Mouse (Mus musculus): ENCODE results near the gene Spaca9. TPM values are rescaled to one million over a fixed set of nuclear protein-coding genes. Genes with fewer than 3 reads are reported as not detected.

Gene Spaca9
- total RNA-seq, 2 experiments from 2014 or later, result not detected

- Histone ChIP-seq H3K4me3 (no peak overlapping the region), H3K27ac (no peak overlapping the region)
- TF ChIP-seq CTCF (conservative IDR thresholded peaks at IDR 0.05), result no peak
- peak in 1 of 2 experiments; percentile 8 for DNase-seq (ENCODE audit: low spot score in 2 of 2)
Measured at GRCm38 (mm10) chr2:28653351-28653750, 46.2 kb downstream of the Spaca9 start.

GRCm38 (mm10) chr2:28650526-28650925 is 49.0 kb downstream of the Spaca9 start:
- no peak overlapping the region for H3K27ac ChIP-seq
- H3K4me3 ChIP-seq, result no peak overlapping the region
- no peak for DNase-seq (ENCODE audit: low spot score in 2 of 2)
- TF ChIP-seq CTCF (conservative IDR thresholded peaks at IDR 0.05), result no peak

DNA sequence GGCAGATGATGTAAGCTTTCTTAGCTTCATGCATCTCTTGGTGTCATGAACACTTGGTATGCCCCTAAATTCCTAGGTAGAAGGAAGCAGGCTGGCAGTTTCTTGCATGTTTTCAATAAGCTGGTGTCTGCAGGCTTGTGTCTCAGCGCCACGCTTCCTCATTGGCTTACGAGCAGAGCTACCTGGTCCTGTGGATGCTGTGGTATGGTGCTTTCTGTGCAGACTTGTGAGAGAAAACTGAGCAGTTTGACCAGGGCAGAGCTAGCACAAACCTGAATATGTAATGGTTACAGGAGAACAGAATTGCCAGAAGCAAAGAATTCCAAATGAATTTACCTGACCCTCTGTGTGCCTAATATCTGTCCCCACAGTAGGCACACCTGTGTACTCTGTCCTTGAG is 56.4 kb downstream of the Spaca9 start:
- DNase-seq (ENCODE audit: low spot score in 2 of 2), result no peak
- Histone ChIP-seq H3K27ac (no peak overlapping the region), H3K4me3 (no peak overlapping the region)
- TF ChIP-seq CTCF (conservative IDR thresholded peaks at IDR 0.05), result no peak

Small RNA genes within 50 kb of the gene (microRNA-seq; reads per million reads assigned to microRNA genes)
- gene Mir3088, result 2.2 to 3.1 reads per million in 2 experiments

Other genes starting within 250 kb of the Spaca9 start
- gene 1700007K13Rik, start 233.4 kb downstream of the Spaca9 start, total RNA-seq (2021), result 1 to 10 TPM; 1.9 to 2.4 TPM
- 10 to 100 TPM; 35.8 to 39.4 TPM for gene Mrps2, start 231.7 kb downstream of the Spaca9 start, total RNA-seq (2021)
- 1 to 10 TPM; 1.8 to 2.2 TPM for gene Gbgt1, start 202.8 kb downstream of the Spaca9 start, total RNA-seq (2021)
- gene Gm10134, start 193.6 kb downstream of the Spaca9 start, total RNA-seq (2021), result 1 to 10 TPM in 1 of 2 experiments, not detected in 1; 1.2 TPM
- gene Ralgds, start 186.6 kb downstream of the Spaca9 start, total RNA-seq (2021), result 100 to 1,000 TPM; 115 to 139 TPM
- gene Cel, start 136.3 kb downstream of the Spaca9 start, total RNA-seq (2021), result not detected
- 10 to 100 TPM; 18.2 to 20.7 TPM for gene Gtf3c5, start 116.0 kb downstream of the Spaca9 start, total RNA-seq (2021)
- gene Gfi1b, start 77.7 kb downstream of the Spaca9 start, total RNA-seq (2021), result not detected
- gene Tsc1, start 58.5 kb downstream of the Spaca9 start, total RNA-seq (2021), result 10 to 100 TPM; 47.1 to 49.1 TPM
- 1 to 10 TPM in 1 of 2 experiments, under 1 TPM in 1; 0.74 to 1.2 TPM for gene Ak8, start 437 bp upstream of the Spaca9 start, total RNA-seq (2021)
- gene Gtf3c4, start 140.6 kb upstream of the Spaca9 start, total RNA-seq (2021), result 10 to 100 TPM; 31.1 to 34.0 TPM
- gene Ddx31, start 140.7 kb upstream of the Spaca9 start, total RNA-seq (2021), result 1 to 10 TPM; 8.7 to 9.4 TPM
- gene Barhl1, start 216.9 kb upstream of the Spaca9 start, total RNA-seq (2021), result not detected

Measured in layer of hippocampus, adult 2 months (tissue).